Mouse (Mus musculus): ENCODE results near the gene Plce1.
"Not testable (repeated sequence)": the region's sequence is repeated elsewhere in the genome, so short reads cannot be mapped to it uniquely, and the experiment has no call there.

Plce1 gene

GRCm38 (mm10) chr19:38592566-38593224 is 111.8 kb downstream of the Plce1 start:
- no peak for DNase-seq

GRCm38 (mm10) chr19:38593225-38593897 is 112.5 kb downstream of the Plce1 start:
- DNase-seq = no peak

- no peak for DNase-seq
Observed at GRCm38 (mm10) chr19:38596096-38596495, 115.2 kb downstream of the Plce1 start.

- DNase-seq = no peak
Observed at GRCm38 (mm10) chr19:38597392-38597791, 116.5 kb downstream of the Plce1 start.

GRCm38 (mm10) chr19:38599001-38599400 is 118.1 kb downstream of the Plce1 start:
- DNase-seq = no peak

GRCm38 (mm10) chr19:38601127-38601526 is 120.2 kb downstream of the Plce1 start:
- DNase-seq = no peak

GRCm38 (mm10) chr19:38602811-38603210 is 121.9 kb downstream of the Plce1 start:
- DNase-seq = no peak

GRCm38 (mm10) chr19:38607236-38607635 is 126.3 kb downstream of the Plce1 start:
- no peak for DNase-seq

- DNase-seq = no peak
Observed at GRCm38 (mm10) chr19:38608951-38609654, 128.2 kb downstream of the Plce1 start.

- DNase-seq = no peak
Observed at GRCm38 (mm10) chr19:38610291-38610690, 129.4 kb downstream of the Plce1 start.

- DNase-seq = no peak
Observed at GRCm38 (mm10) chr19:38610809-38611208, 129.9 kb downstream of the Plce1 start.

- no peak for DNase-seq
Observed at GRCm38 (mm10) chr19:38614067-38614675, 133.3 kb downstream of the Plce1 start.

- DNase-seq = no peak
Observed at GRCm38 (mm10) chr19:38615356-38615755, 134.4 kb downstream of the Plce1 start.

- no peak for DNase-seq
Observed at GRCm38 (mm10) chr19:38620134-38620533, 139.2 kb downstream of the Plce1 start.

GRCm38 (mm10) chr19:38621546-38621945 is 140.6 kb downstream of the Plce1 start:
- no peak for DNase-seq

GRCm38 (mm10) chr19:38626246-38627015 is 145.5 kb downstream of the Plce1 start:
- DNase-seq = no peak

- DNase-seq = no peak
Observed at GRCm38 (mm10) chr19:38627075-38627768, 146.3 kb downstream of the Plce1 start.

- DNase-seq = no peak
Observed at GRCm38 (mm10) chr19:38632251-38632650, 151.3 kb downstream of the Plce1 start.

GRCm38 (mm10) chr19:38633306-38633705 is 152.4 kb downstream of the Plce1 start:
- DNase-seq = no peak

- no peak for DNase-seq
Observed at GRCm38 (mm10) chr19:38639050-38639449, 158.1 kb downstream of the Plce1 start.

- DNase-seq = no peak
Observed at GRCm38 (mm10) chr19:38639805-38640204, 158.9 kb downstream of the Plce1 start.

- not testable (repeated sequence) for DNase-seq
Observed at GRCm38 (mm10) chr19:38642515-38642914, 161.6 kb downstream of the Plce1 start.

All from thymus, adult 18-20 months (tissue).